ENCODE assay signal across 18 mouse cellular contexts in genomic region chr9:41515192-41515591, GRCm38 (mm10).
DNase-seq lines count a peak whose midpoint lies in the region; ATAC-seq lines count a peak whose summit lies in the region.
"Had no signal": no experiment of that assay in that cellular context is flagged by ENCODE, and none has a peak within 500 bp of the region (broad histone marks: within the 10 kb centered on the region; RNA-seq: fewer than 3 reads in every experiment).

No protein-coding gene starts in this region.

- ATAC-seq in heart, embryonic 12.5 days (ENCODE audit: insufficient number of reproducible peaks, low FRiP score): no peak
- no peak for ATAC-seq in granulocyte monocyte progenitor cell, adult 5-6 weeks (replicated peaks; ENCODE audit: poor library complexity, severe bottlenecking)
- no peak for ATAC-seq in megakaryocyte progenitor cell, adult 5-6 weeks (replicated peaks; ENCODE audit: poor library complexity)
- ATAC-seq: CD4-positive, CD25-positive, alpha-beta regulatory T cell, adult 4 months; forebrain, embryonic 15.5 days had no signal

- H3K9me3 ChIP-seq in heart, embryonic 12.5 days (replicated peaks): no peaks in the 10 kb centered on the region
- H3K9me3 ChIP-seq: embryonic facial prominence, embryonic 15.5 days; forebrain, embryonic 15.5 days; hindbrain, embryonic 12.5 days; limb, embryonic 15.5 days; megakaryocyte, embryonic 14.5 days; neural tube, embryonic 15.5 days had no signal

- H3K27ac ChIP-seq in heart, embryonic 12.5 days (ENCODE audit: poor library complexity, severe bottlenecking): no peak overlapping the region
- H3K27ac ChIP-seq: embryonic facial prominence, embryonic 15.5 days; forebrain, embryonic 15.5 days; hindbrain, embryonic 12.5 days; limb, embryonic 15.5 days; neural tube, embryonic 15.5 days had no signal

- no peak overlapping the region for H3K4me2 ChIP-seq in heart, embryonic 12.5 days
- H3K4me2 ChIP-seq: embryonic facial prominence, embryonic 15.5 days; forebrain, embryonic 15.5 days; hindbrain, embryonic 12.5 days; limb, embryonic 15.5 days; neural tube, embryonic 15.5 days had no signal

- H3K9ac ChIP-seq in heart, embryonic 12.5 days: no peak overlapping the region
- H3K9ac ChIP-seq: embryonic facial prominence, embryonic 15.5 days; forebrain, embryonic 15.5 days; hindbrain, embryonic 12.5 days; limb, embryonic 15.5 days; neural tube, embryonic 15.5 days had no signal

- no peaks in the 10 kb centered on the region for H3K27me3 ChIP-seq in heart, embryonic 12.5 days (replicated peaks)
- H3K27me3 ChIP-seq: embryonic facial prominence, embryonic 15.5 days; forebrain, embryonic 15.5 days; hindbrain, embryonic 12.5 days; limb, embryonic 15.5 days; neural tube, embryonic 15.5 days had no signal

- peak; percentile 95 for DNase-seq in heart, adult 11 months
- peak; percentile 62 for DNase-seq in ES-CJ7 (ENCODE audit: low read depth, low spot score)
- DNase-seq in adrenal gland, postnatal 14 days: peak; percentile 20
- peak; percentile 30 to 47 for DNase-seq in heart, postnatal 14 days
- DNase-seq in left cerebral cortex, adult 8-10 months (ENCODE audit: low spot score in 2 of 2): no peak
- DNase-seq: cerebellum, adult 11-12 months; kidney, adult 2 months; right cerebral cortex, adult 18-20 months had no signal

- intact Hi-C loops in heart, postnatal 14 days (cut with DNase I): no loop called here

- H3K36me3 ChIP-seq in heart, embryonic 12.5 days: no peaks in the 10 kb centered on the region
- H3K36me3 ChIP-seq: embryonic facial prominence, embryonic 15.5 days; forebrain, embryonic 15.5 days; hindbrain, embryonic 12.5 days; limb, embryonic 15.5 days; neural tube, embryonic 15.5 days had no signal

- peaks cover 10% of the 10 kb centered on the region; the same call in 1 of the 2 replicates for H3K4me1 ChIP-seq in heart, embryonic 12.5 days (replicated peaks)
- H3K4me1 ChIP-seq: forebrain, embryonic 15.5 days; megakaryocyte, embryonic 14.5 days had no signal

- no peak overlapping the region for H3K4me3 ChIP-seq in heart, embryonic 12.5 days
- H3K4me3 ChIP-seq: embryonic facial prominence, embryonic 15.5 days; forebrain, embryonic 15.5 days; hindbrain, embryonic 12.5 days; limb, embryonic 15.5 days; megakaryocyte, embryonic 14.5 days; neural tube, embryonic 15.5 days had no signal

Comparison
In these comparisons a context has a peak if more than half of its experiments do, and no peak if none do; other contexts are left out.
1. DNase-seq: peak in heart, adult 11 months (single experiment), ES-CJ7 (single experiment), adrenal gland, postnatal 14 days (single experiment) and heart, postnatal 14 days (2 of 2); none in left cerebral cortex, adult 8-10 months (0 of 2).